Mouse (Mus musculus) brain, embryonic 14.5 days (tissue): ENCODE measurements around the gene Slu7.

ENCODE experiments used
- CTCF ChIP-seq: fragments of 200-500 bp; IDR thresholded peaks from 2 replicates; pipeline ENCODE4 v1.5.1; 2012; ENCODE audit warnings: inconsistent platforms, mild to moderate bottlenecking, moderate library complexity, borderline replicate concordance; ENCODE audit not compliant: insufficient read depth, insufficient read length; ENCODE audit errors: extremely low read depth
- POLR2A ChIP-seq: fragments of 200-500 bp; IDR thresholded peaks from 2 replicates; pipeline ENCODE4 v1.6.1; 2012; ENCODE audit warnings: mild to moderate bottlenecking, inconsistent platforms, borderline replicate concordance; ENCODE audit not compliant: poor library complexity, insufficient read depth, insufficient read length, severe bottlenecking; ENCODE audit errors: extremely low read depth

DNA sequence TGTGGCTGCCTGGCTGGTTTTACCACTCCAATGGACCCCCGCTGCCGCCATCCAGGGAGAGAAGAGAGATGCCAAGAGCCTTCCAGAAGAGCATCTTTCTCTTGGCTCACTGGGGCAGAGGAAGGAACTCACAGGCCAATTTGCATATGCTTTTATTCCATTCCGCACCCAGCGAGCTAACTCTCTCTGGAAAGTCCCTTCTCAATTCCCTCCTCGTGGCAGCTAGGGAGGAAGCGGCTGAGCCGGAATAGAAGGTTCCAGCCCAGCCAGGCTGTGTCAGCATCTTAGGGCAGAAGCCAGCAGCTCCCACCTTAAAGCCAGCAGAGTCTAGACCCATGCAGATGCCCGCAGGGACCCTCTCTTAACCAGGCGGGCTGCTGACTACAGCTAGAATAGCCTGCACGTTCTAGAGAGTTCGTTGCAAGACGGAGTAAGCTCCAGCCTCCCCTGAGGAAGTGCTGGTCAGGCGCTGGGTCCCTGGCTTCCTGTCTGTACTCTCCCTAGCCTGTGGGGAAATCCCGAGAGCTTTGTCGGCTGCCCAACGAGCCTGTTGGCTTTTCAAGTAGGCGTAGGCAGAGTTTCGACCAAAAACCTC, 48.4 kb upstream of the Slu7 start:
- TF ChIP-seq POLR2A: no peak
- no peak for TF ChIP-seq CTCF
